Mouse (Mus musculus): ENCODE measurements around the gene Coasy.

Gene Coasy

DNA sequence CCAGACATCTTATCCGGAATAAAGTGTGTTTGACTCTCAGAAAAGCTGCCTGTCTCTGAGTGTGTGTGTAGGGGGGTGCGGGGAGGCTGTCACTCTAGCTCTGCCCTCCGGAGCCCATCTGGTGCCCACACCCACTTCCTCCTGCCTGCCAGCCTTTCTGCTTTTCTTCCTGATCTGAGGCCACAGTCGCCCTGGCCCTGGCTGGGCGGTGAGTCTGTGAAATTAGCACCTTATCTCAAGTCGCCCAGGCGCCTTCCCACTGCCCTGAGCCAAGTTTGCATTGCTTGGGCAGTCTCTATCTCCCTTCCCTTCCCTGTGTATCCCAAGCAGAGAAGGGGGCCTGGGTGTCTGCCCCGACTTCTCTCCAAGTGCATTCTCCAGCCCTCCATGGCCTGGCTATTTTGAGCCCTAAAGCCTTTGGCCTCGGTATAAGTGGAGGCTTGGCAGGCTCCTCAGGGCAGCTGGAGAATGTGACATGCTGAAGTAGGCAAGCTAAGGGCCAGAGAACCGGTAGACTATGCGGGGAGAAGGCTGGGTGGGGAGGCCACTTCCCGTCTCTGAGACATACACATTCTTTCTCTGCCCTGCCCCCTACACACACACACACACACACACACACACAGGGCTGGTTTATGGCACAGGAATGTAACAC is 18.6 kb upstream of the Coasy start:
- DNase-seq, result peak; percentile 74

GRCm38 (mm10) chr11:101064462-101064861 is 17.9 kb upstream of the Coasy start:
- no peak for DNase-seq

DNA sequence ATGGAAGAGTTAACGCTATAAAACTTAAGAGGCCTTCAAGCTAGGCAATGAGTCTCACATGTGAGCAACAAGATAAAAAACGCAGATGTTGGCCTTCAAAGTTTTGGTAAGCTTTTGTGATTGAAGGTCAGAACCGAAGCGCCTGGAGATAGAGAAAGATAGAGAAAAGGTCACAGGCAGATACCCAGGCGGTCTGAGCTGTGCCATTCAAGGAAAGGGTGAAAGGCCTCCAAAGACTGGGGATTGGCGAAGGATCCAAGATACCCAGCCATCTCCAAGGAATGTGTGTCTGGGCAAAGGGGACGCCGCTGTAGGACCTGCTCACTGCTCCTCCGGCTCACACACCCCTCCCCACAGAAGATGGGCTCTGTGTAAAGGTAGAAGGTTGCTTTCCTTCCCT is 17.4 kb upstream of the Coasy start:
- no peak for DNase-seq

DNA sequence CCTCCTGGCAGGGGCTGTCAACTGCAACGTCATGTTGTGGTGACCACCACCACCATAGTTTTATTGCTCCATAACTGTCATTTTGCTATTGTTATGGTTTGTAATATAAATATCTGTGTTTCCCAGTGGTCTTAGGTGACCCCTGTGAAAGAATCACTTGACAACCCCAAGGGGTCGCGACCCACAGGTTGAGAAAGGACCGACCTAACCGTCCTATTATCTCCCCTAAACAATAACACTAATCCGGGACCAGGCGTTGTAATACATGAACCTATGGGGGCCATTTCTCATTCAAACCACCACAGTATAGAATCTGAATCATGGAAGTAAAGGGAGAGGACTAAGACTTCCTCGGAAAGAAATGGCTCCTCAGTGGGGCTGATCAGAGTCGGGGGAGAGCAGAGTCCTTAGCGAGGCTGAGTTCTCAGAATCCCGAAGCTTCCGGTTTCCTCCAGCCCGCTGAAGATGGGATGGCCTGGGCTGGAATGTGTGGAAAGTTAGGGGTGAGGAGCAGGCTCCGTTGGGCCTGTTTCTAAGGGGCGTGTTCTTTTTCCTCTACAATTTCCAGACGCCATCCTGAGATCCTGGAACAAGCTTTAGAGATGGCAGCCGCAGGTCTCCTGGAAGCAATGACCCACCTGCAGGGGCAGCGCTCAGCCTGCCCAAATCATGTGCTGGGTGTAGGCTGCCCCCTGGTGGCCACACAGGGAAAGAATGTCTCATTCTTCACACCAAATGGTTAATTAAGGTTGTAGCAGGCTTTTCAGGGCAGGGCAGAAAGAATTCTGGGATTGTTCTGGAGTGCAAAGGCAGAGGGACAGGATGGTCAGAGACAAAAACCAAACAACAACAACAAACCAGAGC is 15.6 kb upstream of the Coasy start:
- peak; percentile 93 for DNase-seq

DNA sequence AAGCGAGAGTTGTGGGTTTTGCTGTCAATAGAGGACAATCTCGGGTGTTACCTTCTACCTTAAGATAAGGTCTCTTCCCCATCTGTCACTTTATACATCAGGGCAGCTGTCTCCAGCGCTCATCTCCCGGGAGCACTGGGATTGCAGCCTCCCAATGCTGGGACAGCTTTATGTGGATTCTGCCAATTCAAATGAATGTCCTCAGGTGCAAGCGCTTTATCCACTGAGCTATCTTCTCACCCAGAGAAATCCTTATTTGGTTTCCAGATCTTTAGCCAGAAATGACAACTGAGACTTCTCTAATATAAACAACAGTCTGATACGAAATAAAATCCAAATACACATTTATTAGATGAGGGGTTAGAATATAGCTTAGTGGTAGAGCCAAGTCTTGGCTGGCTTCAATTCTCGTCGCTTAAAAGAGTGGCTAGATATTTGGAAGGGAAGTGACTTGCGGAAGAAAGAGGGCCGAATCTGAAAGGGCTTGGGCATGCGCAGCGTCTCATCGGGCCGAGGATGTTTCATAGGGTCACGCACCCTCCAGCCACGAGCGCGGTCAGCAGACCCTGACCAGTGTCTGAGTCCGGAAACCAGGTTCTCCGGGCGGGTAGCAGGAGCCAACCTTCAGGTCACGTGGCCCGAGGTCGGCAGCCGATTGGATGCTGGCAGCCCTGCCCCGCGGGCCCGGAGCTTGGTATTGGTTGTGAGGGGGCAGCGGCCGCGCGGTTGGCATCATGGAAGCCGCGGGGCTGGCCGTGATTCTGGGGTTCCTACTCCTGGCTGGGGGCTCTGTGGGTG is 12.8 kb upstream of the Coasy start, which contains the start of gene Naglu:
Naglu (plus strand) TSS at position 622 of the 798 bp plus-strand sequence.
- DNase-seq, result peak; percentile 98

- no peak for DNase-seq
Measured at GRCm38 (mm10) chr11:101070189-101070527, 12.2 kb upstream of the Coasy start.

- DNase-seq, result peak; percentile 13
Measured at GRCm38 (mm10) chr11:101070987-101071386, 11.4 kb upstream of the Coasy start.

DNA sequence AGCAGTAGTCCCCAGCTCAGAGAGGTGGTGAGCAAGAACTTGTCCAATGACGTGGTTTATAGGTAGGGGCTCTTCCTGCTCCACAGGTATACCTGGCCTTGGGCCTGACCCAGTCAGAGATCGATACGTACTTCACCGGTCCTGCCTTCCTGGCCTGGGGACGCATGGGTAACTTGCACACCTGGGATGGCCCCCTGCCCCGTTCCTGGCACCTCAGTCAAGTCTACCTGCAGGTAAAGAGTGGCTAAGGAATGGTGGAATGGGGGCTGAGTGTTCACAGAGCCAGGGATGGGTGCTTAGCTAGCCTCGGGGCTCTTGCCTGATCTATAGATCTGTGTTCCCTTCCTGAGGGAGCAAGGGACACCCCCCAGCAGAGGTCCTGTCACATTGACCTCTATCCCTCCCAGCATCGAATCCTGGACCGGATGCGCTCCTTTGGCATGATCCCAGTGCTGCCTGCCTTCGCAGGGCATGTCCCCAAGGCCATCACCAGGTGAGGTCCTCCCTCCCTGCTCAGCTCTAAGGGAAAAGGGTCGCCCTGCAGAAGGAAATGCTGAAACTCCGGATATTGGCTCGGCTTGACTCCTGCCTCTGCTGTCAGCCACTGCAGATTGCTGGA is 10.4 kb upstream of the Coasy start:
- peak; percentile 9 for DNase-seq

DNA sequence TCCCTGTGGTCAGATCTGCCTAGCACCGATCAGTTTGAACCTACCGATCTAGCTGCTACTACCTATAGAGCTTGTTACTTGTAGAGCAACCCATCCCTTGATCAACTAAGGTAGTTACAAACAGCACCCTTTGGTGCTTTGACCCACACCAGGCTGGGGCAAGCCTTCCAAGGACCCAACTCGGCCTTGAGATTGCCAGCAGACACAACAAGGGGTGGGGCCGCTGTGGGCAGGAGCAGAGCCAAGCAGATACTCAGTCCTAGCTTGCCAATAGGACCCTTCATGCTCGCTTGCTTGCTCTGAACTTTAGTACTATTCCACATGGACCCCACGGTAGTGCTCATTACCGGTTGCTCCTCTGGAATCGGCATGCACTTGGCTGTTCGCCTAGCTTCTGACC is 4.2 kb upstream of the Coasy start, which contains the start of gene Hsd17b1:
Hsd17b1 (plus strand) TSS at position 291 of the 400 bp plus-strand sequence.
- DNase-seq, result no peak

DNA sequence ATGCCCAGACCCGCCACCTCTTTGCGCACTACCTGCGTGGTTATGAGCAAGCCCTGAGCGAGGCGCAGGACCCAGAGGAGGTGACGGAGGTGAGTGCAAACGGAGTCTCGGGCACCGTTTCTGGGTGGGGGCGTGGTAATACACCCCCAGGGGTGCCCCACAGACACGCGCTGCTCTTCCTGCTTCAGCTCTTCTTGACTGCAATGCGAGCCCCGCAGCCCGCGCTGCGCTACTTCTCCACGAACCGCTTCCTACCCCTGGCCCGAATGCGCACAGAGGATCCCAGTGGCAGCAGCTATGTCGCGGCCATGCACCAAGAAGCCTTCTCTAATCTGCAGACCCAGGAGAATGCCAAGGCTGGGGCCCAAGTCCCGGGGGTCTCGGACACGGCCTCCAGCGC is 2.6 kb upstream of the Coasy start:
- no peak for DNase-seq

DNA sequence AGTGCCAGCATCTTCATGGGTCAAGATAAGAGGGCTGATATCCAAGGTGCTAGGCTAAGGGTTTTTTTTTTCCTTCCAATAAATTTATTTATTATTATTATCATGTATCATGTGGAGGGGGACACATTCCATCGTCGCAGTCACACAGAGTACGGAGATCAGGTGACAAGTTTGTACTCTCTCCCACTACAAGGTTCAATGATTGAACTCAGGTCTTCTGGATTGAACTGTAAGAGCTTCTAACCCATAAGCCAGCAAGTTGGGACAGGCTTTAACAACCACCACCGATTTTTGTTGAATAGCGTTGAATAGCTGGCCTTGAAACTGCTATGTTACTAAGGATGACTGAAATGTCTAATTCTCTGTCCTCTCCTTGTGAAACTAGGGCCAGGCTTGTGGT is 1.9 kb upstream of the Coasy start:
- no peak for DNase-seq

GRCm38 (mm10) chr11:101081659-101082058 is 706 bp upstream of the Coasy start:
- DNase-seq, result peak; percentile 40

DNA sequence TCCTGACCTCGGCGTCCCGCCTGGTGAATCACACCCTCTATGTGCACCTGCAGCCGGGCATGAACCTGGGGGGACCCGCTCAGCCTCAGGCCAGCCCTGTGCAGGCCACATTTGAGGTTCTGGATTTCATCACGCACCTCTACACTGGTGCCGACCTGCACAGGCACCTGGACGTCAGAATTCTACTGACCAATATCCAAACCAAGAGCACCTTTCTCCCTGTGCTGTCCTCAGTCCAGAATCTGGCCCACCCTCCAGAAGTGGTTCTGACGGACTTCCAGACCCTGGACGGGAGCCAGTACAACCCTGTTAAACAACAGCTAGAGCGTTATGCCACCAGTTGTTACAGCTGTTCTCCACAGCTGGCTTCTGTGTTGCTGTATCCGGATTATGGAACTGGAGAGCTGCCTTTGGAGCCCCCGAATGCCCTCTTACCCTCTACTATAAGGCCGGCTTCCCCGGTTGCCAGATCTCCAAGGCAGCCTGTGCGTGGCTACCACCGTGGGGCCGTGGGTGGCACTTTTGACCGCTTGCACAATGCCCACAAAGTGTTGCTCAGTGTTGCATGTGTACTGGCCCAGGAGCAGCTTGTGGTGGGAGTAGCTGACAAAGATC is 825 bp downstream of the Coasy start:
- DNase-seq, result peak; percentile 68

GRCm38 (mm10) chr11:101084246-101084645 is 1.9 kb downstream of the Coasy start:
- DNase-seq, result peak; percentile 22

GRCm38 (mm10) chr11:101084811-101085210 is 2.4 kb downstream of the Coasy start:
- DNase-seq, result peak; percentile 9

DNA sequence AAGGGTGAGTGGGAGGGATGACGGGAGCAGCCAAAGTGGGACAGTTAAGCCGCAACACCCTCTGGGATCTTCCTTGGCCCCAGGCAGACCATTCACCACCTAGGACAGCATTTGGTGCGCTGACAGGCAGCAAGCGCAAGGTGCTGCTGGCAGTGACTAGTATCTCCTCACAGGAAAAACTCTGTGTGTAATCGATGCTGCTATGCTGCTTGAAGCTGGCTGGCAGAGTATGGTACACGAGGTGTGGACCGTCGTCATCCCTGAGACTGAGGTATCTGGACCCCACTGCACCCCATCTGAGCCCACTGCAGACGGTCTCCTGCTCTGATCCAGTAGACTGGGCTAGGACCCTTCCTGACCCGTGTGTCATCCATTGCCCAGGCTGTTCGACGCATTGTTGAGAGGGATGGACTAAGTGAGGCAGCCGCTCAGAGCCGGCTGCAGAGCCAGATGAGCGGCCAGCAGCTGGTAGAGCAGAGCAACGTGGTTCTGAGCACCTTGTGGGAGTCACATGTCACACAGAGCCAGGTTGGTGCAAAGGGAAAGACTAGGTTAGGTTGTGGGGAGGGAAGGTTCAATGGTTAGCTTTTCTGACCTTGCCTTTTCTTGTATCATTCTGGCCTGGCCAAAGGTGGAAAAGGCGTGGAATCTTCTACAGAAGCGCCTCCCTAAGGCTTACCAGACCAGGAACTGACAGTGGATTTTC is 3.4 kb downstream of the Coasy start:
- DNase-seq, result peak; percentile 5

GRCm38 (mm10) chr11:101086323-101086674 is 3.9 kb downstream of the Coasy start:
- DNase-seq, result peak; percentile 40

GRCm38 (mm10) chr11:101086756-101087681 is 4.7 kb downstream of the Coasy start, which contains the start of gene Mlx:
Mlx (plus strand) TSS chr11:101087277.
- peak; percentile 95 for DNase-seq

DNA sequence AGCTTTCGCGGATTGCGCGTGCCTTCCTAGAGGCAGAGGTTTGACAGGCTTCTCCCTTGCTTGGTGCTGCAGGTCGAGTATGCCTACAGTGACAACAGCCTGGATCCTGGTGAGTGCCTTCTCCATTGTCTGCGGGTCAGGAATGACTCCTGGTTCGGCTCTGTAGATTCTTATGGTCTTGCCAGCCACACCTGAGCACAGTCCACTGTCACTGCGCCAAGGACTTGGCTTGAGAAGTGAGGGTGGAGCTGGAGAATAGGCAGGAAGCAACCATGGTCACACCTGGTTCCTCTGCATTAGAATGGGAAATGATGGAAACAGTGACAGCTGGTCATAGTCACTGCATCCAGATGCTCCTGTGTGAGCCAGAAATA is 5.3 kb downstream of the Coasy start:
- peak; percentile 32 for DNase-seq

DNA sequence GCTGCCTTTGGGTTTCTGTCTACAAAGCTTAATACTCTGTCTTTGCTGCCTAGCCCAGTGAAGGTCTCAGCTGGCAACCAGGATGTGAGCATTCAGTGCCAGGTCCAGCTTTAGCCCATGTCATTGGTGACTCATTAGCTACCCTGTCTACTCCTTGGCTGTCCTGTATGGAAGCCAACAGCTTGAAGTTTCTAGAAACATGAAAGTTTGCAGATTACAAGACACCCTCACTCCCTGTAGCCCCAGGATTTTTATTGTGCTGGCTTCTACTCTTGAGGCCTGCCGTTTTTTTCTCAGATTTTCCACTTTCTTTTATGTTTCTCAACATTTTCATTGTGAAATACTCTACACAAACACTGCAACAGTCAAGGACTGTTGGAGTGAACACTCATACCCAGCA is 7.6 kb downstream of the Coasy start:
- DNase-seq, result no peak

GRCm38 (mm10) chr11:101094930-101095313 is 12.6 kb downstream of the Coasy start:
- DNase-seq, result no peak

Measured in kidney, postnatal 10 days (tissue).